Mouse (Mus musculus): ENCODE data around the gene Hes3.

Hes3 gene

GRCm38 (mm10) chr4:152281601-152282000 is 9.9 kb downstream of the Hes3 start:
- DNase-seq (ENCODE audit: low spot score in 2 of 2): no peak

DNA sequence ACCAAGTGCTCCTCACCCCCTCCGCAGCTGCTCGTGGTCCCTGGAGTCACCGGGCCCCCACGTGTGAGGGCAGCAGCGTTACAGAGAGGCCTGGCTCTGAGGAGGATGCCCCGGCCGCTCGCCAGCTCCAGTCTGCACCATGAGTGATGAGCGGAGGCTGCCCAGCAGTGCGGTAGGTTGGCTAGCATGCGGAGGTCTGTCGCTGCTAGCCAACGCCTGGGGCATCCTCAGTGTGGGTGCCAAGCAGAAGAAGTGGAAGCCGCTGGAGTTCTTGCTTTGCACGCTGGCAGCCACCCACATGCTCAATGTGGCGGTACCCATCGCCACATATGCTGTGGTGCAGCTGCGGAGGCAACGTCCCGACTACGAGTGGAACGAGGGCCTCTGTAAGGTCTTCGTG is 12.5 kb downstream of the Hes3 start:
- DNase-seq (ENCODE audit: low spot score in 2 of 2): no peak

DNA sequence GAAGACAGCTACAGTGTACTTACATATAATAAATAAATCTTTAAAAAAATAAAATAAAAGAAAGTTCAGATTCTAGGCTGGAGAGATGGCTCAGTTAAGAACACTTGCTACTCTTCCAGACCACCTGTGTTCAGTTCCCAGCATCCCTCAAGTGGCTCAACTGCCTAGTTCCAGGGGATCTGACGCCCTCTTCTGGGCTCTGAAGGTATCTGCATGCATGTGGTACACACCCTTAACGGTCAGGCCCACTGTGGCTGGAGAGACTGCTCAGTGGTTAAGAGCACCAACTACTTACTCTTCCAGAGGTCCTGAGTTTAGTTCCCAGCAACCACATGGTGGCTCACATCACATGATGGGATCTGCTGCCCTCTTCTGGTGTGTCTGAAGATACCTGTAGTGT is 13.5 kb downstream of the Hes3 start:
- DNase-seq (ENCODE audit: low spot score in 2 of 2): no peak

GRCm38 (mm10) chr4:152276389-152277347 is 14.8 kb downstream of the Hes3 start:
- DNase-seq (ENCODE audit: low spot score in 2 of 2): no peak

DNA sequence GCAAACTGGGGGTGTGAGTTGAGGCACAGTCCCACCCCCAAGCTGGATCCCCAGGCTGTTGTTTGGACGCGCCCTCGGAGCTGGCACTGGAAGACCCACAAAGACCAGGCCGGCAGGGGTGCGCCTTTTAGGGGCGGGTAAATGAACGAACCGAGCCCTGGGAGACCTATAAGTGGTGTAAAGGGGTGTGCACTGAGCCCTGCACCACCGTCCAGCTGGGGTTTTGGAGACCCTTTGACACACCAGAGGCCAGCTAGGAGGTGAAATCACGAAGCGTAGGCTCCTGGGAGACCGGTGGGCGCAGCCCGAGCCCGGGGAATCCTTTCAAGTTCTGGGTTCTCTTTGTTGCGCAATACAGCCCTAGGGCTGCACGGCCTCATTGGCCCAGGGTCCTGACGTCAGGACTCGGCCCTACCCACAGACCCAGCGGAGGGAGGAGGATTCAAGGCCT is 16.8 kb downstream of the Hes3 start:
- no peak for DNase-seq (ENCODE audit: low spot score in 2 of 2)

GRCm38 (mm10) chr4:152273621-152274236 is 17.7 kb downstream of the Hes3 start, which contains the start of gene Gpr153:
Gene Gpr153, plus strand, starts transcription at chr4:152274232.
- DNase-seq (ENCODE audit: low spot score in 2 of 2): no peak

DNA sequence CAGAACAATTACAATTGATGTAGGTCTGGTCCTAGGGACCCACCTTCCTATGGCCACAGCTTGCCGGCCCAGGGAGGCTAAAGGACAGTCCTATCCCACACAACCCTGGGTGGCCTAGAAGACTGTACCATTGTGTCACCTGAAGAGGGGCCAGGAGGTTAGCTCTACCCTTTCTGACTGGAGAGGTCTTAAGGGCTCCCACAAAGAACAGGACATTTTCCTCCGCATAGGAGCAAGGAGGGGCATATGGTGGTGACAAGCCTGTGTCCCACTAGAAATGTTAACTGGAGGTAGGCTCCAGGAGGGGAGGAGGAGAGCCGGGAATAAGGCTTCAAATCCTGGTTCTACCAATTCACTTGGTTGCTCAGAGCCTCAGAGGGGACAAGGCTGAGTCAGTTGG is 18.3 kb downstream of the Hes3 start:
- no peak for DNase-seq (ENCODE audit: low spot score in 2 of 2)

DNA sequence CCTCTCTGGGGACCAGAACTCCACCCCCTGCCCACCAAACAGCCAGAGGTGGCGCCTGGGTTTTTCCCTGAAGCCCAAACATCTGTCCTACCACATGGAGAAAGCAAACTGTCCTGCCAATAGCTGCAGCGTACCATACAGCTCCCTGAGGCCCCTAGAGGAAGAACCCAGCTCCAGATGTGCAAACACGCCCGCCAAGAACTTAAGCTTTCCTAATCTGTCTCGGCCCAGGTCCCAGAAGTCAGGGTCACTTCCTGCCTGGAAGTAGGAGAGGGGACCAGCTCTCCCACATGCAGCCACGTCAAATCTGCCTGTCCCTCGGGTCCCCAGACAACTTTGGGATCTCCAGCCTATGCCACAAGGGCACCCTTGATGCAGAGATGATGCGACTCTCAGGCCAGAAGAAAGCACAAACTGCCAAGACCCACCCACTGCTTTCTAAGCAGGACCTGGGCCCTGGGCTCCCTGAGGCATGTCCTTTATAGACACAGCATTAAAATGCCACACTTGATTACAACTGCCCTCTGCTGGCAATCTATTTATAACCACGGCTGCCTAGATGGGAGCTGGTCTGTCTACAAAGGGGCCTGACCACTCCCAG is 18.9 kb downstream of the Hes3 start:
- DNase-seq (ENCODE audit: low spot score in 2 of 2): no peak

GRCm38 (mm10) chr4:152272006-152272405 is 19.5 kb downstream of the Hes3 start:
- no peak for DNase-seq (ENCODE audit: low spot score in 2 of 2)

GRCm38 (mm10) chr4:152271334-152271733 is 20.1 kb downstream of the Hes3 start:
- DNase-seq (ENCODE audit: low spot score in 2 of 2): no peak

- DNase-seq (ENCODE audit: low spot score in 2 of 2): no peak
Measured at GRCm38 (mm10) chr4:152270599-152270998, 20.9 kb downstream of the Hes3 start.

DNA sequence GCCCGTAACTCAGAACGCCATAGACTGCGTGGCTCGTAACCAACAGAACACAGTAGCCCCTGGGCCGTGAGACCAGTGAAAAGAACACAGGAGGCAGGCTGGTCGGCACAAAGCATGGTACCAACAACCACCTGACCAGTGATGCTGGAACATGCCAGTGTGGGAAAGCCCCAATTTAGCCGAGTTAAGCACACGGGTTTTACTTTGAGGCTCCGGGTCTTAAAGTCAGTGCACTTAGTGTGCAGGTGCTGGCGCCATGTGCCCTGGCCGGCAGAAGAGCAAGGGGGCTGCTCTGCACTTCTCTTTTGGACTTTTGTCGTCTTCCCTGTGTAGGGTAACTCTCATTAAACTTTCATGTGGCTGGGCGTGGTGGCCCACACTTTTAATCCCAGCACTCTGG is 21.5 kb downstream of the Hes3 start:
- no peak for DNase-seq (ENCODE audit: low spot score in 2 of 2)

DNA sequence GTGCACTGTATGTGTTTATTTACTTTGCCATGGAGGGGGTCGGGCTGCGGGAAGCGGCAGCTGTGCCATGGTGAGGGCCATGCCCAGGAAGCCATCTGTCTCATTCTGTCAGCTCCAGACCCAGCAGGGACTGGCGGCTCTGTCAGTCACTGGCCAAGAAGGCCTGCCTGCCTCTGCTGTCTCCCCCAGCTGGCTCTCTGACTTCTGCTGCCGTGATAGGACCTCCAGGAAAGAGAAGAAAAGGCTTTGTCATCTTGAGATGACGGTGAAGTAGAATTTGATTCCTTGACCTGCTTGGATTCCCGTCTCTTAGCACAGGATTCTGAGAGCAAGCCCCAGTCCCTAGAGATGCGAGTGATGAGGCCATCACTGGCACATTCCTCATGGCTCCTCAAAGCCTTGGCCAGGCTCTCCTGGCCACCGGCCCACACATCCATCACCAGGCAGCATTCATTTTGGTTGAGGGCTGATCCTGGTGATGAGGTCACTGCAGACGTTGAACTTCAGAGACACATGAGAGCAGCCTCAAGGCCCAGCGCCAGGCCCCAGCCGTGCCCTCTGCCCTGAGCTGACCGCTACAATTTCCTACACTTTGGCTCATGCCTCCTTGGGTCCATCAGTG is 23.6 kb downstream of the Hes3 start:
- no peak for DNase-seq (ENCODE audit: low spot score in 2 of 2)

- DNase-seq (ENCODE audit: low spot score in 2 of 2): no peak
Measured at GRCm38 (mm10) chr4:152266236-152266895, 25.1 kb downstream of the Hes3 start.

DNA sequence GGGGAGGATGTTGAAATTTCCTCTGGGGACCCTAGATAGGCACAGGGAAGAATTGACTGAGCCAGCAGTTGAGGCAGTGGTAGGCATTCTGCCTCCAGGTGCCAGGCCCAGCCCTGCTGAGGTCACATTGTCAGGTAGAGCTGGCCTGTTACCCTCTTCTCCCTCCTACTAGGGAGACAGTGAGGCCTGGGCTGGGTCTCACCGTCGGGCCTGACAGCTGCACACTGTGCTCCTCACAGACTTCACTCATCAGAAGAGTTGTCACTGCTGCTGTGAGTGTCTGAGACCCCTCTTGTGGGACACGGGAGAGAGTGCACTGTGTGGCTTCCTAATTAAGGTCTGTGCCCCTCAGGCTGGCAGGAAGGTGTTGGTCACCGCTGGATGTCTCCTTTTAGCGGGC is 25.7 kb downstream of the Hes3 start:
- DNase-seq (ENCODE audit: low spot score in 2 of 2): no peak

GRCm38 (mm10) chr4:152264867-152265568 is 26.4 kb downstream of the Hes3 start:
- peak in 1 of 2 experiments; percentile 47 for DNase-seq (ENCODE audit: low spot score in 2 of 2)

DNA sequence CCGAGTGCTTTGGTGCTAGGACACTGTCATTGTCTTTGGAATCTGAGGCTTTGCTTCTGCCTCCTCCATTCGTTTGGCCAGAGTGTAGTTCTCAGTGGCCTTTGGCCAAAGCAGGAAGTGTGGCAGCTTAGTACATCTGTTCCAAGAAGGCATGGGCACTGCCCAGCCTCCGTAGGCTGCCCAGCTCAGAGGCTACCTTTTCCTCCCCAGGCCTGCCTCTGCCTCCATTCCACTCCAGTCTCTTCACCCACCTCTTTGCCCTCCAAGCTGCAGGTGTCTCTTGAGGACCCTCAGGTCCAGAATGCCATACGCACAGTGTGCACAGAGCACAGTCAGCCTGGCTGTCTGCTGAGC is 27.3 kb downstream of the Hes3 start:
- DNase-seq (ENCODE audit: low spot score in 2 of 2): no peak

- no peak for DNase-seq (ENCODE audit: low spot score in 2 of 2)
Measured at GRCm38 (mm10) chr4:152263512-152264176, 27.8 kb downstream of the Hes3 start.

DNA sequence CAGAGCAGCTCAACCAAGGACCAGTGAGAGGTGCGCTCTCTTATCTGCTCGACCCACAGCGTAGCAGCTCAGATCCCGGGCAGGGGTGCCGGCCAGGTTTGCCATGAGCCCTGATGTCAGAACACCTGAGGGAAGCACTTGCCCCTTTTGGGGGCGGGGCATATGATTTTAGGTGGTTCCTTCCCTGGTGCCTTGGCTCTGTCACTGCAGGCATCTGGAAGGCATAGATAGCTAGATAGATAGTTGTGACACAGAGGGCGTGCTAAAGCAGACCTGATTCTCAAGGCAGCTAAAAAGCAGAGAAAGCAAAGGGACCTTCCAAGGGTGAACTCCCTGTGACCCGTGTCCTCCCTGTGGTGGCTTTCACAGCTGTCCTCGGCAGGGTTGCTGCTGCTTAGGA is 28.4 kb downstream of the Hes3 start:
- DNase-seq (ENCODE audit: low spot score in 2 of 2): no peak

DNA sequence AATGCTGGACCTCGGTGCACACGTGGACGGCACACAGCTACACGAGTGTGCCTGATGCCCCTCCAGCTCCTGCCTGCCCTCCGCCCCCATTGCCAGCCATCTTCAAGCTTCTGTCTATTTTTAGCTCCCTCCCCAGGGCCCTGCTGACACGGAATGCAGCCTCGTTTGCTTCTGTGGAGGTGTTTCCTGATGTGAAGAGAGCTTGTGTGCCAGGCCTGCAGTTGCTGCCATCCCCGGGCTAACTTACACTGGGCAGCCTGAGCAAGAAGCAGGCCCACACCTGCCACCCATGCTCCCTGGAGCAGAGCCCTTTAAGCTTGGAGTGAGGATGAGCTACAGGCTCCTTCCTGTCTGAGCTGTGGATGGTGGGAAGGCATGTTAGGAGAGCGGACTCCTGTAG is 29.3 kb downstream of the Hes3 start:
- DNase-seq (ENCODE audit: low spot score in 2 of 2): no peak

DNA sequence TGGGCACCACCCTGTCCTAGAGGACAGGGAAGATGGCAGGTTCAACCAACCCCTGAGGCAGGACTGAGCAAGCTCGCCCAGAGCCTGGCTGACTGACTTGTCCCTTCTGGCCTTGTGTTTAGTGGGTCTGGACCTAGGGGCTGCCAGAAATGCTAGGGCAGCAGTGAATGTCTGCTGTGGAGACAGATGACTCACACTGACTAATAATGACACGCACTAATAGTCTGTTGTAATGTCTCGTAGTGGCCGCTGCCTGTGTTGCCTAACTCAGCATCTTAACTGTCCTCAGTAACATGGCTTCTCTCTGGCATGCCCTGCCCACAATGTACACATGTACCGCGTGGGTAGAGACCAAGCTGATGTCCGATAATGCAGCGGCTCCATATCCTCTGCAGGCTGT is 31.0 kb downstream of the Hes3 start:
- DNase-seq (ENCODE audit: low spot score in 2 of 2): no peak

All from spleen, postnatal 10 days (tissue).